Mouse (Mus musculus): ENCODE data around the gene Cdh3. TPM values are rescaled to one million over a fixed set of nuclear protein-coding genes. Genes with fewer than 3 reads are reported as not detected.
A peak's percentile ranks its signal among the peaks of the same experiment; 100 is the strongest.

The Cdh3 gene
- polyA plus RNA-seq, 1 experiment from 2014 or later = 3.6 TPM

DNA sequence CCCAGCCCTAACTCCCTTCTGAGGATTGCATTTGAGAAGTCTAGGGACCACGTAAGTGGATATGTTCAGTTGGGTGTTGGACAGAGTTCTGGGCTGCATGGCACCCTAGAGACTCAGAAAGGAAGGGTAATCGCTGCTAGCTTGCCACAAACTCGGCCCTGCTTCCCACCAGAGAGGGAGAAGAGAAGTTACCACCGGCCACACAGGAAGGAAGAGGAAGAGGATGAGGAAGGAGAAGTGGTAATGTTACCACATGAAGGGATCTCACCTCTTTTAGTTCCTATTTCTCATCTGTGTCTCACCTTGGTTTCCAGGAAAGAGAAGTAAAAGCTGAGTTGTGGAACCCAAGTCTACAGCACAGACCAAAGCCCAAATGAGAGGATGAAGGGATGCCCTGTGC, 63.6 kb downstream of the Cdh3 start:
- no peak overlapping the region for H3K4me3 ChIP-seq (ENCODE audit: low read depth, low read length)
- no peaks in the 10 kb centered on the region for H3K36me3 ChIP-seq (ENCODE audit: control insufficient read depth, insufficient read depth)
- ATAC-seq = no peak
- no peak for TF ChIP-seq CTCF (IDR thresholded peaks at IDR 0.05; ENCODE audit: low read depth)
- no peak overlapping the region for H3K27ac ChIP-seq (ENCODE audit: low read depth, low read length)
- no peak overlapping the region for H3K4me2 ChIP-seq (replicated peaks; ENCODE audit: low read depth)
- no peaks in the 10 kb centered on the region for H3K9me3 ChIP-seq (ENCODE audit: control insufficient read depth)
- H3K27me3 ChIP-seq (replicated peaks; ENCODE audit: control insufficient read depth, insufficient read depth, low read length) = no peaks in the 10 kb centered on the region
- H3K4me1 ChIP-seq (replicated peaks; ENCODE audit: control insufficient read depth, insufficient read depth, low read length) = peaks cover 3% of the 10 kb centered on the region; the same call in 1 of the 2 replicates
- 87% methylated on average over 4 of the region's 4 CpGs for WGBS
- no peak overlapping the region for H3K9ac ChIP-seq (ENCODE audit: low read depth, low read length)

DNA sequence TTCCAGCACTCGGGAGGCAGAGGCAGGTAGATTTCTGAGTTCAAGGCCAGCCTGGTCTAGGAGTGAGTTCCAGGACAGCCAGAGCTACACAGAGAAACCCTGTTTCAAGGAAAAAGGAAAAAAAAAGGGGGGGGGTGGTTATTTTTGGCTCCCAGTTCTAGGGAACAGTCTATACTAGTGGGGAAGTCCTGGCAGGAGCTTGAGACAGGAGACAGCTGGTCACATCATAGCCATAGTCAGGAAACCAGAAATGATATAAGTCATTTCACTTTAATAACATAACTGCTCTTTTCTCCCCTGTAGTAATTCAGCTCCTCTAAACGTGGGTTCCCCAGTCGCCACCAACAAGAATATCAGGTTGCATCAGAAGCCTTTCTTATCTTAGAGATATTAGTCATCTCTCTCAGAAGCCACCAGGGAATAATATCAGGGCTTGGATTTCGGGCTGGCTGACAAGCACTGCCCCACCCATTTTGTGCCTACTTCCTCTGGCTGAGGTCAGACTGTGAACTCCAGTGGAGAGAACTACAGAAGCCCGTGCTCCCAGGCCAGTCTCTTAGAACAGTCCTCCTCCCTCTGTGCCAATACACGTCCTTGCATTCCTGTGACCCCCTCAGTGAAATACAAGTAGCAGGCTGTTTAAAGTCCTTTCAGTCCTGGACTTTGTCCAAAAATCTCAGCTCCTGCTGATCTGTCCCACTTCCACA, 66.3 kb downstream of the Cdh3 start:
- ATAC-seq = peak; percentile 74
- Histone ChIP-seq H3K4me3 (ENCODE audit: low read depth, low read length) (no peak overlapping the region), H3K4me1 (replicated peaks; ENCODE audit: control insufficient read depth, insufficient read depth, low read length) (no peaks in the 10 kb centered on the region), H3K4me2 (replicated peaks; ENCODE audit: low read depth) (no peak overlapping the region), H3K27ac (ENCODE audit: low read depth, low read length) (peak overlapping the region; percentile 75), H3K27me3 (replicated peaks; ENCODE audit: control insufficient read depth, insufficient read depth, low read length) (no peaks in the 10 kb centered on the region), H3K9ac (ENCODE audit: low read depth, low read length) (no peak overlapping the region), H3K36me3 (ENCODE audit: control insufficient read depth, insufficient read depth) (no peaks in the 10 kb centered on the region), H3K9me3 (ENCODE audit: control insufficient read depth) (no peaks in the 10 kb centered on the region)
- TF ChIP-seq CTCF (IDR thresholded peaks at IDR 0.05; ENCODE audit: low read depth) = no peak
- 12% methylated on average over 6 of the region's 6 CpGs for WGBS

DNA sequence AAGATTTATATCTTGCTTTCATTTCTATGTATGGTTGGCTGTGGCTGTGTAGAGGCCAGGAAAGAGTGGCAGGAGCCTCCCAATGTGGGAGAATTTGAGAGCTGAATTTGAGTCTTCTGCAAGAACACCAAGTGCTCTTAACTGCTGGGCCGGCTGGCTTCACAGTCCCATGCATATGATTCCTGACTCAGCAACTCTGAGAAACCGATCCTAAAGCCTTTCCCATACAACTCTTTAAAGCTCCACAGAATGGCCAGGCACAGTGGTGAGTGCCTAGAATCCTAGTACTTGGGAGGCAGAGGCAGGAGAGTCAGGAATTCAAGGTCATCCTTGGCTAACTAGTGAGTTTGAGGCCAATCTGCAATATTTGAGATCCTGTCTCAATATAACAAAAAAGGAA, 68.8 kb downstream of the Cdh3 start:
- ATAC-seq = no peak
- 62% methylated on average over 2 of the region's 2 CpGs for WGBS
- no peak for TF ChIP-seq CTCF (IDR thresholded peaks at IDR 0.05; ENCODE audit: low read depth)

DNA sequence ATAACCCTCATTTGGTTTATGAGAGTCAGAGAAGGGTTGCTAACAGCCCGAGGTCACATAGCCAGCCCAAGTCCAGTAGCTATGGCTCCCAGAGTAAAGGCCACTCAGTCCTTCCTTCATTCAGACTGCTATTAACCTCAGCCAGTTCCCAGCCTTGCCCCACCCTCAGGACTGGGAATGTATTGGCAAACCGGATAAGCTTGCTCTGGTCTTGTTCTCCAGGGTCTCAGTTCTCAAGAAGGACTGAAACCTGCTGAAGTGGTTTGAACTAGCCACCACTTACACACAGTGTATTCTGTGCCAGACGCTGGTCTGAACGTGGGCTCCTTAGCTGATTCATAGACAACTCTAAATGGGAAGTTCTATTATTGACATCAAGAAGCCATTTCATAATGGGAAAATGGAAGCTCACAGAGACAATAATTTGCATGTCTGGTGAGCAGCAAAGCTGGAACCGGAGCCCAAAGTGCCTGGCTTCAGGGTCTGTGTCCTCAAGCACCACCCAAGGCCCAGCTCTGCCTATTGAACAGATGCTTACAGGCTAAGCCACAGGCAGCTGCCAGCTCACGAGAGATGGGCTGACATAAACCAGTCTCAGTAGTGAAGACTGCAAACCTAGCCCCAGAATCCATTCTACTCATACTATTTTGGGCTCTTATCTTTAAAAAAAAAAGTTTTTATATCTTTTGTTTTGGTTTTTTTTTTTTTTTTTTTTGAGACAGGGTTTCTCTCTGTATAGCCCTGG, 70.8 kb downstream of the Cdh3 start:
- Histone ChIP-seq H3K27ac (ENCODE audit: low read depth, low read length) (peak overlapping the region; percentile 46), H3K27me3 (replicated peaks; ENCODE audit: control insufficient read depth, insufficient read depth, low read length) (no peaks in the 10 kb centered on the region), H3K36me3 (ENCODE audit: control insufficient read depth, insufficient read depth) (no peaks in the 10 kb centered on the region), H3K9ac (ENCODE audit: low read depth, low read length) (no peak overlapping the region), H3K4me2 (replicated peaks; ENCODE audit: low read depth) (no peak overlapping the region), H3K4me1 (replicated peaks; ENCODE audit: control insufficient read depth, insufficient read depth, low read length) (no peaks in the 10 kb centered on the region; the same call in 1 of the 2 replicates), H3K4me3 (ENCODE audit: low read depth, low read length) (no peak overlapping the region), H3K9me3 (ENCODE audit: control insufficient read depth) (no peaks in the 10 kb centered on the region)
- no peak for TF ChIP-seq CTCF (IDR thresholded peaks at IDR 0.05; ENCODE audit: low read depth)
- ATAC-seq = no peak
- WGBS = 43% methylated on average over 6 of the region's 6 CpGs

More for the DNA sequence above, 68.8 kb downstream of the Cdh3 start:
- Histone ChIP-seq H3K9me3 (ENCODE audit: control insufficient read depth) (no peaks in the 10 kb centered on the region), H3K36me3 (ENCODE audit: control insufficient read depth, insufficient read depth) (no peaks in the 10 kb centered on the region), H3K4me2 (replicated peaks; ENCODE audit: low read depth) (no peak overlapping the region), H3K9ac (ENCODE audit: low read depth, low read length) (no peak overlapping the region), H3K4me3 (ENCODE audit: low read depth, low read length) (no peak overlapping the region), H3K27ac (ENCODE audit: low read depth, low read length) (no peak overlapping the region), H3K27me3 (replicated peaks; ENCODE audit: control insufficient read depth, insufficient read depth, low read length) (no peaks in the 10 kb centered on the region), H3K4me1 (replicated peaks; ENCODE audit: control insufficient read depth, insufficient read depth, low read length) (no peaks in the 10 kb centered on the region; the same call in 1 of the 2 replicates)

DNA sequence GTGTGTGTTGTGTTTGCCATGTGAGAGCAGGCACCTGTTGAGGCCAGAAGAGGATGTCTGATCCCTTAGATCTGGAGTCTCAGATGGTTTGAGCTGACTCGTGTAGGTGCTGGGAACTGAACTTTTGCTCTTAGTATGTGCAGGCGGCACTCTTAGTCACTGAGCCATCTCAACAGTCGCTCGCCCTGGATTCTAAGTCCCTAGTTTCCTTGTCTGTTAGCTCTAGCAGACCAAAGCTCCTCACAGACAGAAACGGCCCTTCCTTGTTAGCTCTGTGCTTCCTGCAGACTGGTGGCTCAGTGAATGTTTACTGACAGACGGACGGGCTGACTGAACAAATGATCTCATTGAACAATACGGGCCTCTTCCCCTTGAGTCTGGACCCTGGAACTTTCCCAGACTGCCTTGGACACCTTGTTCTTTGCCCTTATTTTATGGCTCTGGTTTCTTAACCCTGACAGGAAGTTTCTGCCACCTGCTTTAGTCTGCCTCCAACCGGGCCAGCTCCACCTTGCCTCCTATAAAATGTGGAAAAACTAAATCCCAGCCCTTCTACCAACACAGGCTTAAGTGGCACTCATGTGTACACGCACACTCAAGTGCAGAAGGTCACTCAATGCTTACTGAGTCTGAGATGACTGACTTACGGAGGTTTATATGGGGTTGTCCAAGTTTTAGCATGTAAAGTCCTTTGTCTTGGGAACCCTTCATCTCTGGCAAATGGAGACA, 74.4 kb downstream of the Cdh3 start:
- peak; percentile 90 for ATAC-seq
- Histone ChIP-seq H3K4me3 (ENCODE audit: low read depth, low read length) (no peak overlapping the region), H3K27me3 (replicated peaks; ENCODE audit: control insufficient read depth, insufficient read depth, low read length) (no peaks in the 10 kb centered on the region), H3K4me2 (replicated peaks; ENCODE audit: low read depth) (no peak overlapping the region), H3K9me3 (ENCODE audit: control insufficient read depth) (no peaks in the 10 kb centered on the region), H3K36me3 (ENCODE audit: control insufficient read depth, insufficient read depth) (no peaks in the 10 kb centered on the region), H3K27ac (ENCODE audit: low read depth, low read length) (peak overlapping the region; percentile 80), H3K9ac (ENCODE audit: low read depth, low read length) (no peak overlapping the region), H3K4me1 (replicated peaks; ENCODE audit: control insufficient read depth, insufficient read depth, low read length) (no peaks in the 10 kb centered on the region; the same call in 1 of the 2 replicates)
- TF ChIP-seq CTCF (IDR thresholded peaks at IDR 0.05; ENCODE audit: low read depth) = no peak
- WGBS = 23% methylated on average over 11 of the region's 11 CpGs

DNA sequence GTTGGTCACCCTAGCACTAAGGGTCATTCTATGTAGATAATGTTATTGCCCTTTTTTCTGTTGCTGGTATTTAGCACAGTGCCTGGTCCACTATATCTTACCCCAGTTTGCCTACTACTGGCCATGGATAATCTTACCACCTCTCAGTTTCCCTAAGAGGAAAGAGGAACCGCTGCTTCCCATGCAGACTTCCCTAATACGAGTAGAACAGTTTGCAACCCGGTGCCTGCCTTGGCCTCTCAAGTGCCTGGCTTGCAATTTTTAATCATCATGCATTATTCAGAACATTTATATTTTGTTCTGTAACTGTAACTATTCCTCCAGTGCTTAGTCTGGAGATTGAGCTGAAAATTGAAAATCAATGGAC, 75.0 kb downstream of the Cdh3 start:
- Histone ChIP-seq H3K4me2 (replicated peaks; ENCODE audit: low read depth) (no peak overlapping the region), H3K27me3 (replicated peaks; ENCODE audit: control insufficient read depth, insufficient read depth, low read length) (no peaks in the 10 kb centered on the region), H3K27ac (ENCODE audit: low read depth, low read length) (peak overlapping the region; percentile 80), H3K4me1 (replicated peaks; ENCODE audit: control insufficient read depth, insufficient read depth, low read length) (no peaks in the 10 kb centered on the region; the same call in 1 of the 2 replicates), H3K36me3 (ENCODE audit: control insufficient read depth, insufficient read depth) (no peaks in the 10 kb centered on the region), H3K4me3 (ENCODE audit: low read depth, low read length) (no peak overlapping the region), H3K9me3 (ENCODE audit: control insufficient read depth) (no peaks in the 10 kb centered on the region), H3K9ac (ENCODE audit: low read depth, low read length) (no peak overlapping the region)
- WGBS = 62% methylated on average over 3 of the region's 3 CpGs
- ATAC-seq = no peak
- no peak for TF ChIP-seq CTCF (IDR thresholded peaks at IDR 0.05; ENCODE audit: low read depth)

All from intestine, postnatal 0 days (tissue).